Mouse (Mus musculus) heart, embryonic 12.5 days (tissue): ENCODE results near the gene Gm49337. TPM values are rescaled to one million over a fixed set of nuclear protein-coding genes. Genes with fewer than 3 reads are reported as not detected.

Experiments
- ATAC-seq: fragments of 200-750 bp; cut with Nextera tagmentation; 2 replicates; pipeline ENCODE4 v1.8.0; 2017; ENCODE audit warnings: moderate TSS enrichment, moderate library complexity; ENCODE audit not compliant: insufficient number of reproducible peaks, low FRiP score
- H3K27ac ChIP-seq: fragments of 300-500 bp; sonication (generic); 2 replicates; pipeline ENCODE4 v1.5.1; 2016; ENCODE audit warnings: mild to moderate bottlenecking, moderate library complexity; ENCODE audit not compliant: poor library complexity, severe bottlenecking
- H3K27me3 ChIP-seq: fragments of 300-500 bp; sonication (generic); replicated peaks from 2 replicates; pipeline ENCODE4 v1.6.1; 2016; ENCODE audit warnings: mild to moderate bottlenecking, moderate library complexity
- H3K36me3 ChIP-seq: fragments of 300-500 bp; sonication (generic); 2 replicates; pipeline ENCODE4 v1.6.1; 2016; ENCODE audit warnings: mild to moderate bottlenecking, moderate library complexity
- H3K4me1 ChIP-seq: fragments of 300-500 bp; sonication (generic); replicated peaks from 2 replicates; pipeline ENCODE4 v1.6.1; 2016; ENCODE audit warnings: mild to moderate bottlenecking
- H3K4me2 ChIP-seq: fragments of 300-500 bp; sonication (generic); 2 replicates; pipeline ENCODE4 v1.6.1; 2016; ENCODE audit warnings: mild to moderate bottlenecking, moderate library complexity
- H3K4me3 ChIP-seq: fragments of 300-500 bp; sonication (generic); 2 replicates; pipeline ENCODE4 v1.5.1; 2016; ENCODE audit warnings: mild to moderate bottlenecking
- H3K9ac ChIP-seq: fragments of 300-500 bp; sonication (generic); 2 replicates; pipeline ENCODE4 v1.6.1; 2016; ENCODE audit warnings: mild to moderate bottlenecking, moderate library complexity
- H3K9me3 ChIP-seq: fragments of 300-500 bp; sonication (generic); replicated peaks from 2 replicates; pipeline ENCODE4 v1.6.1; 2016; ENCODE audit warnings: mild to moderate bottlenecking, moderate library complexity
- WGBS: fragments of 180-500 bp; shearing (Covaris S2); methylation state at CpG from one replicate; pipeline ENCODE4 v1.1.7; 2016; 5-methylcytosine and 5-hydroxymethylcytosine counted together
- polyA plus RNA-seq: library from polyadenylated mRNA; unstranded; fragments of >200 nt; fragmentation: Nextera tagmentation; extraction: Ambion mirVana; gene quantifications from 2 replicates; pipeline ENCODE4 v1.2.1, GENCODE M21; 2016

The Gm49337 gene
- polyA plus RNA-seq, 1 experiment from 2014 or later: not detected

DNA sequence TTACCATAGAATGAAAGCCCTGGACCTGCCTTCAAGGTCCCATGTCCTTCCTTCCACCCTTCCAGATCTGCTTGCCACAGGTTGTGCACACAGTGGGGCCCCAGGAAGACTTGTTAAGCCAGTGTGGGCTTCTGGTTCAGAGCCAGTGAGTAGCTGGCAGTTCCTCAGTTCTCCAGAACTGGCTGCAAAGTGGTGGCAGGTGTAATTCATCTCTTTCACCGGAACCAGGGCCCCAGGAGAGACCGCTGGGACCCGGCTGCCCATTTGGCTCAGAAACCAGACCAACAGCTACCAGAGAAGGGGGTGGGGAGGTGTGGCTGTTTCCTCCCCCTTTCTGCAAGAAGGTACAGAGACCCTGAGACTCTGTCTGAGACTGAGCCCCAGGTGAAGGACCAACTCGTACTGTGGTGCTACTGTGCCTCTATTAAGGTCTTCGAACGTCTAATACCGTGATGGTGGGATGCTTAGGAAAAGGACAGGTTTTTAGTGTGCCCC is 29.8 kb upstream of the Gm49337 start:
- Histone ChIP-seq H3K4me1 (peaks cover 15% of the 10 kb centered on the region), H3K9ac (peak overlapping the region; percentile 79; the same call in 1 of the 2 replicates), H3K4me2 (peak overlapping the region; percentile 98), H3K4me3 (peak overlapping the region; percentile 75), H3K9me3 (0 out of 2 replicates have a peak, but pooled peaks cover 4% of the 10 kb centered on the region), H3K27ac (no peak overlapping the region), H3K27me3 (0 out of 2 replicates have a peak, but pooled peaks cover 6% of the 10 kb centered on the region), H3K36me3 (no peaks in the 10 kb centered on the region)
- 9% methylated on average over 7 of the region's 7 CpGs for WGBS
- ATAC-seq: no peak

DNA sequence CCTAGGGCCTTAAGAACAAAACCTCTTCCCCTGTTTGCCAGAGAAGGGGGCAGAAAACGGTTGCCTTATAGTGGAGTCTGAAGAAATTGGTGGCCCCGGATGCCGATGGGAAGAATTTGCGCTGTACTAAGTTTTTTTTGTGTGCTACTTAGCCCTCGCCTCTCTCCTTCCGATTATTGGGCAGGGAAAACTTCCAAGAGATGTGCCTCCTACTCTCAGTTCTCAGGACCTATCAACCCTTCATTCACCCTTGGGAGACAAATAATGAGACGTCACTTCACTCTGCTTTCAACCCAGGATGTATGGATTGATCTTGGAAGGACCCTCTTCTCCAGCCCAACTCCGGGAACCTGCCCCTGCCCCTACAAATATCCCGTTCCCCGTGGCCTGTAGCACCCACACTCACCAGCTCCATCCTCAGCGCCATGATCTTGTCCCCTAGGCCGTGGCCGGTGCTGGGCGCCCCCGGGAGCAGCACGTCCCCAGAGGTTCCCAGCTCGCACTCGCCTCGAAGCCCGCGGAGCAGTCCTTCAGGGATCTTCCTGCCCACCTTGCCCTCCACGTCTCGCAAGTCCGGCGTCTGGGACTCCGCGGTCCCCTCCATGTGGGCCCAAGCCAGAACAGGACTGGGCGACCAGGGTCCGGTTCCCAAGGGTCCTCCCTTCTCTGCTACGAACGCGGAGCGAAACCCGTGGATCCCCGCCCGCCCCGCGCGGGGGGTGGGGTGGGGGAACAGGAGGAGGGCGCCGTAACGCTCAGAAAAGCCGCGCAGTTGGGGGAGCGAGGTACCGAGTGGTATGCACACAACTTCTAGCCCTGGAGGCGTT is 29.1 kb upstream of the Gm49337 start:
- H3K27me3 ChIP-seq: 0 out of 2 replicates have a peak, but pooled peaks cover 6% of the 10 kb centered on the region
- H3K27ac ChIP-seq: no peak overlapping the region
- no peaks in the 10 kb centered on the region for H3K36me3 ChIP-seq
- ATAC-seq: peak; percentile 77
- peaks cover 15% of the 10 kb centered on the region for H3K4me1 ChIP-seq
- WGBS: under 1% methylated on average over 47 of the region's 47 CpGs
- 0 out of 2 replicates have a peak, but pooled peaks cover 4% of the 10 kb centered on the region for H3K9me3 ChIP-seq
- peak overlapping the region; percentile 79 for H3K9ac ChIP-seq
- H3K4me3 ChIP-seq: peak overlapping the region; percentile 75
- peak overlapping the region; percentile 98 for H3K4me2 ChIP-seq

DNA sequence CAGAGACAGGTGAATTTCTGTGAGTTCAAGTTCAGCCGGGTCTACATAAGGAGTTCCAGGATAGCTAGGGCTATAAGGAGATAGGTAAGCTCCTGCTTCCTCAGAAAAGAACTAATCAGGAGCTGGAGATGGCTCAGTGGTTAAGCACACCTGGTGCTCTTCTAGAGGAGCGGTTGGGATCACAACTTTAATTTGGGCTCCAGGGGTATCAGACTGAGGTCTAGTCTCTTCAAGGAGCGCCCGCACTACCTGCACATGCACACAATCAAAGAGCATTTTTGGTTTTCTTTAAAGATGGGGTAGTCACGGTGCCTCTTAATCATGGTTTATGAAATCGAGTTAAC is 23.4 kb upstream of the Gm49337 start:
- ATAC-seq: 0 out of 2 replicates have a peak, but pooled peaks have one; percentile 12
- peaks cover 13% of the 10 kb centered on the region for H3K4me1 ChIP-seq
- H3K27me3 ChIP-seq: no peaks in the 10 kb centered on the region
- peaks cover 32% of the 10 kb centered on the region for H3K36me3 ChIP-seq
- H3K9ac ChIP-seq: peak overlapping the region; percentile 95
- H3K27ac ChIP-seq: peak overlapping the region; percentile 91
- WGBS: 21% methylated on average over 6 of the region's 6 CpGs
- H3K4me2 ChIP-seq: peak overlapping the region; percentile 83
- H3K4me3 ChIP-seq: peak overlapping the region; percentile 88
- H3K9me3 ChIP-seq: 0 out of 2 replicates have a peak, but pooled peaks cover 4% of the 10 kb centered on the region

DNA sequence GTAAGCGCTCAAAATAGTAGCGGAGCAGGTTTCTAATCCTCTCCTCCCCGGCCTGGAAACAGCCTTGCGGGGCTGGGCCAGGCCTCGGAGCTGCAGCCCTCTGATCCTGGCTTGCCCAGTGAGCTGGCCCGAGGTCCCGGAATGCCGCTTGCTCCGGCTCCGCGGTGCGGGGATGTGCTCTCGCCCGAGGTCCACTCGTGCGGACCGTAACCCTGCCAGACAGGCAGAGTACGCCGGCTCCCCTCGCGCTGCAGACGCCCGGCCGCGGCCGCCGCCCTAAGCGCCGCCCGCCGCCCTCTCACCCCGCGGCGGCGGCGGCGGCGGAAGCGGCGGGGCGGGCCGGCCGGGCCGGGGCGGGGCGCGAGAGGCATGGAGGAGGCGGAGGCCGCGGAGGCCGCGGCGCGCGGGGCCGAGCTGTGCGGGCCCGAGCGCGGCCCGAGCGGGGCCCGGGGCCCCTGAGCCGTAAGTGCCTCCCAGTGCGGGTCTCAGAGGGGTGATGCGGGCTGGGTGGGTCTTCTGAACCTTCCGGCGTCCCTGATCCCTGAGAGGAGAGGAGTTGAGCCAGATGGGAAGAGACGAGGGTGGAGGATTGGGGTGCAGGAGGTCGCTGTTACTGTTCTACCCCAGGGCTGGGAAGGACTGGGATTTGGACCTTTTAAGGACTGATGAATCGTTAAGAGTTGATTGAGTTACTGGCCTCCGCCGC is 22.9 kb upstream of the Gm49337 start:
- peaks cover 37% of the 10 kb centered on the region for H3K36me3 ChIP-seq
- peak overlapping the region; percentile 83 for H3K4me2 ChIP-seq
- peaks cover 11% of the 10 kb centered on the region for H3K4me1 ChIP-seq
- H3K27me3 ChIP-seq: no peaks in the 10 kb centered on the region
- 0 out of 2 replicates have a peak, but pooled peaks cover 4% of the 10 kb centered on the region for H3K9me3 ChIP-seq
- H3K4me3 ChIP-seq: peak overlapping the region; percentile 88
- ATAC-seq: peak; percentile 94
- H3K27ac ChIP-seq: peak overlapping the region; percentile 91
- 4% methylated on average over 70 of the region's 73 CpGs for WGBS
- H3K9ac ChIP-seq: peak overlapping the region; percentile 95

DNA sequence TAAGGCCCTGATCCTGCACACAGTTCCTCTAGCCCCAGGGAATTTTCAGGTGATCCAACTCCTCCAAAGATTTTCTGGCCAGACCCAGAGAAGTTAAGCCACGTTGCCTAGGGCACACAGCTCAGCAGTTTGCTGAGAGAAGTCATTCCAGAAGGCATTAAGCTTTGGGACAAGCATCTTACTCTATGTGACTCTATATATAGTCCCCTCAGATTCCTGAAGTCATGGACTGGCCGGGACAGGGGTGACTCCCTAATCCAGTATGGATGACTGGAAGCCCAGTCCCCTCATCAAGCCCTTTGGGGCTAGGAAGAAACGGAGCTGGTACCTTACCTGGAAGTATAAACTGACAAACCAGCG is 22.3 kb upstream of the Gm49337 start:
- H3K27me3 ChIP-seq: no peaks in the 10 kb centered on the region
- peak overlapping the region; percentile 88 for H3K4me3 ChIP-seq
- peak overlapping the region; percentile 95 for H3K9ac ChIP-seq
- H3K9me3 ChIP-seq: 0 out of 2 replicates have a peak, but pooled peaks cover 4% of the 10 kb centered on the region
- ATAC-seq: no peak
- H3K4me2 ChIP-seq: peak overlapping the region; percentile 83
- peaks cover 43% of the 10 kb centered on the region for H3K36me3 ChIP-seq
- peak overlapping the region; percentile 91 for H3K27ac ChIP-seq
- peaks cover 11% of the 10 kb centered on the region for H3K4me1 ChIP-seq
- WGBS: 14% methylated on average over 4 of the region's 4 CpGs

DNA sequence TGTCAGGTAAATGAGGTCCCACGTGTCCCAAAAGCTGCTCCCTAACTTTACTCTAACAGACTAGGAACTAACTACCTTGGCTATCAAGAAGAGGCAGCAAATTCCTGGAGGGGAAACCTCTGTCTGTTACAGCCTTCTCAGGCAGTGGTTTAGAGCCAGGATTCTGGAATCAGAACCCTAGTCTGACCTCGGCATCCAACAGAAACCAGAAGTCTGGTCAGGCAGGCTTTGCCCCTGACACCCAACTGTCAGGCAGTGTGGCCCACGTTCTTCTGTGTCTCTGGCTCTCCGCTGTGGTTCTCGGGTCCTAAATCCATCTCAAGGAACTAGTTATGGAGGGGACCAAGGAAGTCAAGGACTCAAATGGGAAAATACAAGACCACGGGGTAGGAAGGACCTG is 21.9 kb upstream of the Gm49337 start, which contains the start of gene Lurap1:
Lurap1 (minus strand) TSS at position 101 of the 400 bp plus-strand sequence.
- Histone ChIP-seq H3K27ac (peak within 1 kb of the TSS; percentile 91), H3K36me3 (peaks cover 47% of the 10 kb centered on the region), H3K9ac (peak within 1 kb of the TSS; percentile 95), H3K4me1 (peaks cover 11% of the 10 kb centered on the region), H3K4me2 (peak within 1 kb of the TSS; percentile 83), H3K27me3 (no peaks in the 10 kb centered on the region), H3K4me3 (peak within 1 kb of the TSS; percentile 88), H3K9me3 (0 out of 2 replicates have a peak, but pooled peaks cover 4% of the 10 kb centered on the region)
- WGBS: 69% methylated on average over 6 of the region's 6 CpGs
- no peak for ATAC-seq

DNA sequence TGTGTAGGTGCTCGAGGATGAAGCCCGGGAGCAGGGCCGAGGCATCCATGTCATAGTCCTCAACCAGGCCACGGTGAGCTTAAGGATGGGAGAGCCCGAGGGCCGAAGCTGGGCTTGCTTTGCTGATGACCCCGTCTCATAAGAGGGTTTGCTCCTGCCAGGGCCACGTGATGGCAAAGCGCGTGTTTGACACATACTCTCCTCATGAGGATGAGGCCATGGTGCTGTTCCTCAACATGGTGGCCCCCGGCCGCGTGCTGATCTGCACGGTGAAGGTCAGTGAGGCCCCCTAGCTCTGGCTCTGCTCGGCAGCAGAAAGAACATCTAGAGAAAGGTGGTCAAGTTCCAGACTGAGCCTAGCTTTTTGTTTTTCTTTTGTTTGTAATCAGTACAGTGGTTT is 20.5 kb upstream of the Gm49337 start:
- Histone ChIP-seq H3K36me3 (peaks cover 61% of the 10 kb centered on the region), H3K4me2 (no peak overlapping the region), H3K27me3 (no peaks in the 10 kb centered on the region), H3K4me3 (no peak overlapping the region), H3K4me1 (peaks cover 11% of the 10 kb centered on the region), H3K9me3 (no peaks in the 10 kb centered on the region), H3K9ac (no peak overlapping the region), H3K27ac (no peak overlapping the region)
- 93% methylated on average over 15 of the region's 15 CpGs for WGBS
- no peak for ATAC-seq

DNA sequence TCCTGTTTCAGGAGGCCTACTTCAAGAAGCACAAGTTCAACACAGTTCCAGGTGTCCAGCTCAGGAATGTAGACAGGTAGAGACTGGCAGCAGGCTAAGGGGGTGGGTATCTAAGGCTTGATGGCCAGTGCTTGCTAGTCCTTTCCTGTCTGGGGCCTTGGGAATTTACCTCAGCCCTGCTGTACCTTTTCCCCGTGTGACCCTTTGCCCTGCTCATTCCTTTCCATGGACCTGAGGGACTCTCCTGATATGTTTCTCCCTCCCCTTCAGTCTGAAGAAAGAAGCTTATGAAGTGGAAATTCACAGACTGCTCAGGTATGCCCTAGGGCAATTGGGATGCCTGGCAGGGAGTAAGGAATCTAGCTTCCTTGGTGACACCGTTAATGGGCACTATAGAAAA is 15.3 kb upstream of the Gm49337 start:
- peaks cover 85% of the 10 kb centered on the region for H3K36me3 ChIP-seq
- no peaks in the 10 kb centered on the region for H3K9me3 ChIP-seq
- no peak overlapping the region for H3K27ac ChIP-seq
- 84% methylated on average over 2 of the region's 2 CpGs for WGBS
- no peaks in the 10 kb centered on the region for H3K27me3 ChIP-seq
- H3K4me2 ChIP-seq: no peak overlapping the region
- no peak overlapping the region for H3K9ac ChIP-seq
- H3K4me1 ChIP-seq: peaks cover 18% of the 10 kb centered on the region
- H3K4me3 ChIP-seq: no peak overlapping the region
- no peak for ATAC-seq

DNA sequence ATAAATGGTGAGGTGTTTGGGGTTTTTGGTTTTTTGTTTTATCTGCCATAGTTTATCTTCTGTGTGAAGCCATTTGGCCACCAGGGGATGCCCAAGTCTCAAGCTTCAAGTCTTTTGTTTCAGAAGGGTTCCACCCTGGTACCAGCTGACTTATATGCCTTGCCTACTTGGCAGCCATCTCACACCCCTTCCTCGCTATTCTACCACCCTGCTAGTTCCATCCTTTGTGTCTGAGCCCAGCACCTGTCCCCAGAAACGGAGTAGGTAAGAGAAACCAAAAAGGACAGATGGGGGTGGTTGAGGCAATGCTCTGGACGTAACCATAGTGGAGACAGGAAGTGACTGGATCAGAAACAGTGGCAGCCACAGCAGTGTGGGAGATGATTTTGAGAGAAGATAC is 13.3 kb upstream of the Gm49337 start:
- Histone ChIP-seq H3K27me3 (no peaks in the 10 kb centered on the region), H3K36me3 (peaks cover 65% of the 10 kb centered on the region), H3K9me3 (no peaks in the 10 kb centered on the region), H3K9ac (no peak overlapping the region), H3K4me2 (no peak overlapping the region), H3K27ac (no peak overlapping the region), H3K4me1 (peaks cover 22% of the 10 kb centered on the region), H3K4me3 (no peak overlapping the region)
- 74% methylated on average over 3 of the region's 3 CpGs for WGBS
- ATAC-seq: no peak

DNA sequence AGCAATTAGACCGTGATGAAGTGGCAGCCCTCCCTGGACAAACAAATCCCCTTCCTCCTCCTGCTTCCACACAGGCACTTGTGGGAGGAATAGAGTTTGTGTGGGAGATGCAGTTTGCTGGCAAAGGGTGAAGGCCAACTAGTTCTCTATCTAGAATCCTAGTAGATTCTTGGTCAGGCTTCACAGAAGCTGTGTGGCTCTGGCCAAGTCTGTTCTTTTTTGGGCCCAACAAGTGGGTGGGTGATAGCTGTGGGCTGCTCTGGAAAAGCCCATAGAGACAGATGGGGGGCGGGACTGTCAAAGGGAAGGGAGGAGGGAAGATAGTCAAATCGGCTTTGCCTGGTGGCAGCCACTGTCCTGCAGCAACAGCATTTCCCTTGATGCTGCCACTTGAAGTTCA is 12.4 kb upstream of the Gm49337 start:
- Histone ChIP-seq H3K36me3 (peaks cover 56% of the 10 kb centered on the region), H3K4me3 (no peak overlapping the region), H3K27ac (no peak overlapping the region; the same call in 1 of the 2 replicates), H3K4me1 (peaks cover 23% of the 10 kb centered on the region), H3K9me3 (no peaks in the 10 kb centered on the region), H3K9ac (no peak overlapping the region), H3K27me3 (no peaks in the 10 kb centered on the region), H3K4me2 (no peak overlapping the region)
- ATAC-seq: no peak
- 42% methylated on average over 3 of the region's 3 CpGs for WGBS

DNA sequence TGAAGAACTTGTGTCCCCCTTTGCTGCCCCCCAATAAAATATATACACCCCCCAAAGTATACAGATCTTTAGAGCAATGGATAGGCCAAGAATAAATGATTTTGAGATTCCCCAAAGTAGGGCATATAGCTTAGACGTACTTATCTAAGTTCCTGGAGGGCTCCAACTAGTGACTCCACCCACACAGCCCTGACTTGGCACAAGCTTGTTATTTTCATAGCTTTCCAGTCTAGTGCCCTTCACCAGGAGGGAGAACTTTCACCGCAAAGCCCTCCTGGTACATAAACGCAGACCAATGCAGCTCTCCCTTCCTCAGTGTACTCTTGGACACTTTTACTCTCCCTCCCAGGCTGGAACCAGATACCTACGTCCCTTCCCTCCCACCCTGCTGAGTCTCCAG is 11.0 kb upstream of the Gm49337 start:
- ATAC-seq: no peak
- no peaks in the 10 kb centered on the region for H3K9me3 ChIP-seq
- no peak overlapping the region for H3K4me2 ChIP-seq
- peaks cover 43% of the 10 kb centered on the region for H3K36me3 ChIP-seq
- H3K27me3 ChIP-seq: no peaks in the 10 kb centered on the region
- H3K27ac ChIP-seq: no peak overlapping the region
- 66% methylated on average over 4 of the region's 4 CpGs for WGBS
- peaks cover 23% of the 10 kb centered on the region for H3K4me1 ChIP-seq
- H3K9ac ChIP-seq: no peak overlapping the region
- H3K4me3 ChIP-seq: no peak overlapping the region
